Mouse (Mus musculus): ENCODE measurements at regions not wholly inside any gene's neighbourhood (a gene's known extent, or its start where the extent isn't known, plus 50 kb on each side); places are given as distances from the start of the nearest gene placed in this dataset.

DNA sequence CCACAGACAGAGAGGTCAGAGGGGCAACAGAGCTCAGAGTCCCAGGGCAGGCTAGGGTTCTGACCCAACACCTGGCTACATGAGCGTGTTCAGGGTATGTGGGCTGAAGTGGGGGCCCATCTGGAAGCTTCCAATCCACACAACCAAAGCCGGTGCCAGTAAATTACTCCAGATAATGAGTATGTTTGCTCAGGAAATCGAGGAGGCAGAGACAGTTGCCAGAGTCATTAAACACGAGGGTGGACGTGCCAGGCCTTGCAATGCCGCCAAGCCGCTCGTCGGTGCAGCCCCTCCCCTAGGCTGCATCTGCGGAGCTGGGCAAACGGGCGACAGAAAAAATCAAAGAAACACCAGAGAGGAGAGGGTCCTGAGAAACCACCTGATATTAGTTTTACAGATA, 222.5 kb downstream of the Ptpru start:
- TF ChIP-seq CTCF (IDR thresholded peaks at IDR 0.05; ENCODE audit: insufficient read depth, low read depth, low read length) (no peak), POLR2A (IDR thresholded peaks at IDR 0.05; ENCODE audit: insufficient read depth, low read depth, low read length) (no peak)
